Mouse (Mus musculus): ENCODE results near the gene Dock8. TPM values are rescaled to one million over a fixed set of nuclear protein-coding genes. Genes with fewer than 3 reads are reported as not detected.
"Not testable (repeated sequence)": the region's sequence is repeated elsewhere in the genome, so short reads cannot be mapped to it uniquely, and the experiment has no call there.

The Dock8 gene
- polyA plus RNA-seq, 1 experiment from 2014 or later = 0.54 TPM

DNA sequence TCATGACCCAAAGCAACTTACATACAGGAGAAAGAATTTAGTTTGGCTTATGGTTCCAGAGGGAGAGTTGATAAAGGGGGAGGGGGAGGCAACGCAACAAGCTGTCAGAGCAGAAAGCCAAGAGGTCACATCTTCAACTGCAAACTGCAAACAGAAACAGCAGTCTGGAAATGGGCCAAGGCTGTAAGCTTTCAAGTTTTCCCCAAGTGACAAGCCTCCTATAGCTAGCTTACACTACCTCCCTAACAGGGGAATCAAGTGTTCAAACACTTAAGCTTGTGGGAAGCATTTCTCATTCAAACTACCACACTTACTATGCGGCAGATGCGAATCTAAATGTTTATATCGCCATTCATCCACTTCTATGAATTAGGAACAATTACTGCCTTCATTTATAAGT is 4.5 kb downstream of the Dock8 start:
- Histone ChIP-seq H3K4me1 (peaks cover 16% of the 10 kb centered on the region), H3K9ac (no peak overlapping the region), H3K27me3 (peaks cover 49% of the 10 kb centered on the region), H3K27ac (no peak overlapping the region), H3K9me3 (replicated peaks) (no peaks in the 10 kb centered on the region), H3K4me2 (no peak overlapping the region), H3K36me3 (ENCODE audit: poor library complexity, severe bottlenecking) (no peaks in the 10 kb centered on the region), H3K4me3 (no peak overlapping the region)
- no peak; the same call in 1 of the 2 replicates for ATAC-seq
- WGBS = 35% methylated on average over 4 of the region's 4 CpGs

DNA sequence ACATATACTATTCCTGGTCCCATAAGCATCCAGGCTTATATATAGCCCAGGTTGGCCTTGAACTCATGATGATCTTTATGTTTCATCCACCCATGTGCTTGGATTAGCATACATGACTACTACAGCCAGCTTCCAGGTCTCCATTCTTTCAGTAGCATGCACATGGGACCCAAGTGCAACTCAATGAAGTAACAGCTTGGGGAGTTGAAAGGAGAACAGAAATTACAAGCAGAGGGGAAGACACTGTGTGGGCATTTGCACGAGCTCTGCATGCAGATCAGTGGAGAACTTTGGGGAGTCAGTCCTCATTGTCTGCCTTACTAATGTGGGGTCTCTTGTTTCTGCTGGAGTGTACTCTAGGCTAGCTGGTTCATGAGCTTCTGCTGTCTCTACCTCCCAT is 7.4 kb downstream of the Dock8 start:
- 76% methylated on average over 1 of the region's 1 CpGs for WGBS
- peaks cover 8% of the 10 kb centered on the region for H3K4me1 ChIP-seq
- H3K27ac ChIP-seq = no peak overlapping the region
- H3K4me2 ChIP-seq = no peak overlapping the region
- no peaks in the 10 kb centered on the region for H3K36me3 ChIP-seq (ENCODE audit: poor library complexity, severe bottlenecking)
- H3K4me3 ChIP-seq = no peak overlapping the region
- H3K27me3 ChIP-seq = peaks cover 20% of the 10 kb centered on the region
- no peak overlapping the region for H3K9ac ChIP-seq
- no peak for ATAC-seq
- H3K9me3 ChIP-seq (replicated peaks) = no peaks in the 10 kb centered on the region

DNA sequence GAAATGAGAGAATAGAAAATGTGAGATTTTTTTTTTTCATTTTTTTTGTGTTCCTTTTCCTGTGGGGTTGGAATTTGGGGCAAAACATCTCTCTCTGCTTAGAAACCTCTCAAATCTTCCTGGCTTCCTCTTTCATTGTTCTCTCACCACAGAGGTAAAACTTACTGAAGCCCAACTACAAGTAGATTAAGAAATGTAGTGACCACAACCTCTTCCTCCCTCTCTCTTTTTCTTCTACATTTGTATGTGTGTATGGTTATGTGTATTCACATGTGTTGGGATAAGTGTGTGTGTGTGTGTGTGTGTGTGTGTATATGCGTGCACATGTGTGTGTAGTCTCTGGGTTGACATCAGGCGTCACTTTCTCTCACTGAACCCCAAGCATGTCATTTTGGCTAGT is 9.2 kb downstream of the Dock8 start:
- Histone ChIP-seq H3K4me1 (peaks cover 8% of the 10 kb centered on the region), H3K36me3 (ENCODE audit: poor library complexity, severe bottlenecking) (no peaks in the 10 kb centered on the region), H3K27ac (no peak overlapping the region), H3K4me2 (no peak overlapping the region), H3K9ac (no peak overlapping the region), H3K4me3 (no peak overlapping the region), H3K9me3 (replicated peaks) (no peaks in the 10 kb centered on the region), H3K27me3 (peaks cover 6% of the 10 kb centered on the region; the same call in 1 of the 2 replicates)
- 81% methylated on average over 2 of the region's 2 CpGs for WGBS
- ATAC-seq = no peak

DNA sequence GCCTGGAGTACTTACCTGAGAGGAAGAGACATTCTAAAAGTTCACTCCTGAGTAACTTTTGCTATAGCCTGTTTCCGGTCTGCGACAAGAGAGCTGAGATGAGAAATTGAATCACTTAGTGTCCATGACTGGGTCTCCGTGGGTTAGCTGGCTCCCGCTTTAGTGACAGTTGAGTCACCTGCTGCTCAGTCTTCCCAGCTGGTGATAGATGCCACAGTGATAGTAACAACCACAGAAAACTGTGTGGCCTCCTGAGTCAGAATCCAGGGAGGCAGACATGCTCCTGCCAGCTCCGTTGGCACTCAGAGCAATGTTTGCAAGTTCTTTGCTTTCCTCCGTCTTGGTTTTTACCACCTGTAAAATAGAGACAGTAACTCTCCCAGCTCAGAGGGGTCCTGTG is 23.4 kb downstream of the Dock8 start:
- Histone ChIP-seq H3K27me3 (no peaks in the 10 kb centered on the region), H3K4me1 (no peaks in the 10 kb centered on the region), H3K4me3 (no peak overlapping the region), H3K9me3 (replicated peaks) (no peaks in the 10 kb centered on the region), H3K27ac (no peak overlapping the region), H3K4me2 (no peak overlapping the region), H3K36me3 (ENCODE audit: poor library complexity, severe bottlenecking) (no peaks in the 10 kb centered on the region), H3K9ac (no peak overlapping the region)
- 91% methylated on average over 6 of the region's 6 CpGs for WGBS
- ATAC-seq = no peak

DNA sequence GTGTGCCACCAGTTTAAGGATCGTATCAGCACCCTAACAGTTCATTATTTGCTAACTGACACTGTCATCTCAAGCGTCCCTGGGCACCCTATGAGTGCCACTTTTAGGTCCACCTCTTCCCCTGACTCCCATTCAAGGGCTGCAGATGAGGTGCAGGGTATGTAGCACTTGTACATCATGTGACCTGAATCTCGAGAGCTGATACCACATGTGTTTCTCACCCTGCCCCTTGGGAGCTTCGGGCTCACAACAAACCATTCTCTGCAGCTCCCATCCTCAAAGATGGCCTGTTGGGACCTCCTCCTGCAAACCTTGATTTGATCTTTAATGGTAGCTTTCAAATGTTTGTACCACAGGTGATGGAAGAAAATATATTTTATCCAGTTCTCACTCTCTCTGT is 32.4 kb downstream of the Dock8 start:
- no peak overlapping the region for H3K27ac ChIP-seq
- WGBS = 79% methylated on average over 4 of the region's 4 CpGs
- no peaks in the 10 kb centered on the region for H3K27me3 ChIP-seq
- H3K36me3 ChIP-seq (ENCODE audit: poor library complexity, severe bottlenecking) = no peaks in the 10 kb centered on the region
- no peaks in the 10 kb centered on the region for H3K4me1 ChIP-seq
- no peak overlapping the region for H3K4me3 ChIP-seq
- no peak overlapping the region for H3K9ac ChIP-seq
- H3K9me3 ChIP-seq (replicated peaks) = no peaks in the 10 kb centered on the region
- ATAC-seq = no peak
- no peak overlapping the region for H3K4me2 ChIP-seq

DNA sequence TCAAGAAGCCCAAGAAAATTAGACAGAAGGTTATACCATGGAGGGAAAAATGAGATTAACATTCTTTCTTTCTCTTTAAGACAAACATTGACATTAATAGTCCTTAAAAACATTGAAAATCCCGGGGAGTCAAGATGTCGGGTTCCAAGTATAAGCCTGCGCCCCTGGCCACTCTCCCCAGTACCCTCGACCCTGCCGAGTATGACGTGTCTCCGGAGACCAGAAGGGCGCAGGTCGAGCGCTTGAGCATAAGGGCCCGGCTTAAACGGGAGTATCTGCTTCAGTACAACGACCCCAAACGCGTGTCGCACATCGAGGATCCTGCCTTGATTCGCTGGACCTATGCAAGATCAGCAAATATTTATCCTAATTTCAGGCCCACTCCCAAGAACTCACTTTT is 33.7 kb downstream of the Dock8 start:
- not testable (repeated sequence) for H3K27ac ChIP-seq; H3K9me3 ChIP-seq (replicated peaks); ATAC-seq; H3K36me3 ChIP-seq (ENCODE audit: poor library complexity, severe bottlenecking); H3K4me2 ChIP-seq; H3K9ac ChIP-seq; H3K4me3 ChIP-seq; H3K27me3 ChIP-seq; H3K4me1 ChIP-seq
- WGBS = 92% methylated on average over 8 of the region's 18 CpGs

DNA sequence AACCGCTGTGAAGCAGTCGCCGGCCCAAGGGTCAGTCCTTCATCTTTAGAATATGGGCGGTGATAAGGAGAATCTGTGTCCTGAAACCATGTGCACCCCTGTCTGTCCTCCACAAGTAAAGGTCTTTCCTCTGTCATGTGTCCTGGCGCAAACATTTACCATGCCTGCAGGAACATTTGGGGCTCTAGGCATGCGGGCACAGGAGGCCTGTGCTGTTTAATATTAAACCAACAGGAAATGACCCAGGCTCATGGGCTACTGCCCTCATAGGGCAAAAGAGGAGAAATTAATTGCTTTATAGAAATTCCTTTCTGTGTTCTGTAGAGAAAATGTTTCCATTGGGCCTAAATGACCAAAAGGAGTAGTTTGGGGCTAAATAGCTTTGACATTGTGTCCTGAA is 36.5 kb downstream of the Dock8 start:
- H3K27me3 ChIP-seq = no peaks in the 10 kb centered on the region
- no peak overlapping the region for H3K4me3 ChIP-seq
- no peak overlapping the region for H3K27ac ChIP-seq
- H3K9me3 ChIP-seq (replicated peaks) = no peaks in the 10 kb centered on the region
- no peaks in the 10 kb centered on the region for H3K4me1 ChIP-seq
- H3K9ac ChIP-seq = no peak overlapping the region
- no peak for ATAC-seq
- H3K36me3 ChIP-seq (ENCODE audit: poor library complexity, severe bottlenecking) = no peaks in the 10 kb centered on the region
- 94% methylated on average over 6 of the region's 6 CpGs for WGBS
- no peak overlapping the region for H3K4me2 ChIP-seq

DNA sequence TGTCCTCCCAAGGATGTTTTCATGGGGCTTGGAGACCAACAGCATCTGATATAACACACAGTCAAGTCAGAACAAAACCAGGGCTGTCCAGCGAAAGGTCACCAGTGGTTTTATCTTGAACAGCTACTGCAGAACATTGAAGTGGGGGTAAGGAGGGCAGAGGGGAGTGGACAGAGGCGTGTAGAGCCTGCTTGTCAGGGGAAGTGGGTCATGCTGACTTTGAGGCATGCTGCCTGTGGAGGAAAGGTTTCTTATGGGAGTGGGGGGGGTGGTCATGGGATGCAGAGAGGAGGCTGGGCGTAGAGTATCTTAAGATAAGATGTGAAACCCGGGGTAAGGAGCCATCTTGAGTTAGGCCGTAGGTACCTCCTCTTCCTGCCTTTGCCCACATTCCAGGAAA is 37.5 kb downstream of the Dock8 start:
- Histone ChIP-seq H3K4me2 (no peak overlapping the region), H3K9ac (no peak overlapping the region), H3K36me3 (ENCODE audit: poor library complexity, severe bottlenecking) (no peaks in the 10 kb centered on the region), H3K9me3 (replicated peaks) (no peaks in the 10 kb centered on the region), H3K27ac (no peak overlapping the region), H3K4me3 (no peak overlapping the region), H3K27me3 (no peaks in the 10 kb centered on the region), H3K4me1 (no peaks in the 10 kb centered on the region)
- 86% methylated on average over 5 of the region's 5 CpGs for WGBS
- ATAC-seq = no peak

DNA sequence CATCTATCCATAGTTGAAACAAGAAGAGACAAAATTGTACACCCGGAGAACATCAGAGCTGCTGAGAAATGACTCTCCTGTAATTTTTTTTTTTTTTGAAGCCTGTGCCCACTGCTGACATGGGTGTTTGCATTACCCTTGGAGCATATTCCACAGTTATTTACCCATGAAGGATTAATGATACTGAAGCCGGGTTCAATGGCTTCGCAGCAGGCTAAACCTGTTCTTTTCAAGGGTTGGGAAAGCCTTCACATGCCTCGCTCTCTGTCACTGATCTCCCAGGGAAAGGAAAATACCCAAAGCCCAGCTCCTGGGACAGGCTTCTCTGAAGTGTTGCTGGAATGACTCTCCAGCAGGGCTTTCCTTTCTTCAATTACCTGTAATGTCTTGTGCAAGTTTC is 37.9 kb downstream of the Dock8 start:
- Histone ChIP-seq H3K27ac (no peak overlapping the region), H3K27me3 (no peaks in the 10 kb centered on the region), H3K9ac (no peak overlapping the region), H3K9me3 (replicated peaks) (no peaks in the 10 kb centered on the region), H3K36me3 (ENCODE audit: poor library complexity, severe bottlenecking) (no peaks in the 10 kb centered on the region), H3K4me3 (no peak overlapping the region), H3K4me2 (no peak overlapping the region), H3K4me1 (no peaks in the 10 kb centered on the region)
- WGBS = 82% methylated on average over 4 of the region's 4 CpGs
- no peak for ATAC-seq

DNA sequence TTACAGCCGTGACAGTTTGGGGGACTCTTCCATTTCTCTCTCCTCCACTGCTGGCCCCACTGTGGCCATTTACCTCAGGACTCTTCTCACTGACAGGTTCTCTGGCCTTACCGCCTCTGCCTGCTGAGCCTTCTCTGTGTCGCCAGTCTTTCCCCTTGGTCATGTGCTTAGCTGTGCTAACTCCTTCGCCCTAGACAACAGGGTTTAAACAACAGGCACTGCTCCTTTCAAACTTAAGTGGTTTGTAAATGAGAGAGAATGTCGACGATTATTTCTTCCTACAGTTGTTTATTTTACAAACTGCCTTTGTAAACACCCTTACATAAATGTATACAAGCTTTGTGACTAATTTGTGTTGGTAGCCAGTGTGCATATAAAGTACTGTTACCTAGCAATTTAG is 39.0 kb downstream of the Dock8 start:
- no peaks in the 10 kb centered on the region for H3K9me3 ChIP-seq (replicated peaks)
- H3K36me3 ChIP-seq (ENCODE audit: poor library complexity, severe bottlenecking) = no peaks in the 10 kb centered on the region
- H3K9ac ChIP-seq = no peak overlapping the region
- WGBS = 43% methylated on average over 6 of the region's 6 CpGs
- no peaks in the 10 kb centered on the region for H3K27me3 ChIP-seq
- H3K4me3 ChIP-seq = no peak overlapping the region
- H3K4me2 ChIP-seq = no peak overlapping the region
- no peak overlapping the region for H3K27ac ChIP-seq
- no peak for ATAC-seq
- no peaks in the 10 kb centered on the region for H3K4me1 ChIP-seq

DNA sequence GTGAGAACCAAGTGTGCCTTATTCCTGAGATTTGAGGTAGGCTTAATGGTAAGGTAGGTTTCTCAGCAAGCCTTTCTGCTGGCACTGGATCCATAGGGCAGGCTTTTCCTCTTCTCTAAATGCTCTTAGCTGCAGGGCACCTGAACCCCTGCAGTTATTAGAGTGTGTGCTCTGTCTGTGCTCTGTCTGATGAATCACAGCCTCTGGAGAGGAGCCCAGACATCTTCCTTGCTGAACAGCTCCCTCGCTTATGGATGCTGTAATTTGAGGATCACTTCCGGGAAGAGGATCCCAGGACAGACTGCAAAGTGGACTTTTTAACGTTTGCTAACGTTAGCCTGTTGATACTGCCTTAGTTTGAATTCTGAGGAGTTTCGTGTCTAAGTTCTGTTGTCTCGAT is 41.9 kb downstream of the Dock8 start:
- Histone ChIP-seq H3K27ac (no peak overlapping the region), H3K9me3 (replicated peaks) (no peaks in the 10 kb centered on the region), H3K36me3 (ENCODE audit: poor library complexity, severe bottlenecking) (no peaks in the 10 kb centered on the region), H3K4me3 (no peak overlapping the region), H3K4me1 (no peaks in the 10 kb centered on the region), H3K9ac (no peak overlapping the region), H3K4me2 (no peak overlapping the region), H3K27me3 (no peaks in the 10 kb centered on the region)
- ATAC-seq = no peak
- WGBS = 71% methylated on average over 6 of the region's 6 CpGs

DNA sequence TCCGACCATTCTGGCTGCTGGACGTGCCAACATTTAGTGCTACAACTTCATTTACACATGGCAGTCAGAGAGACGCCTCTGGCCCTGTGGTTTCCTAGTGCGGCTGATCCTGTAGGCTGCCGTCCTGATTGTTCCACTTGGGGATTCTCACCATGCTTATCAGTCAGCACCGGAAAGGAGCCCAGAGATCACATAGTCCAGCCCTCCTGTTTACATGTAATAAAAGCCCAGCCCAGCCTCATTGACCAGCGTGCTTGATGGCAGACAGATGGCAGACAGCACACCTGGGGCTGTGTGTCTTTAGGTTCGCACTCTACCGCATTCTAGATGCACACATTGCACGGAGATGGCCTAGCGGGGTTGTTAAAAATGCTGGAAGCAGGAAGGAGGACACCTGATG is 43.6 kb downstream of the Dock8 start:
- ATAC-seq = no peak
- Histone ChIP-seq H3K27me3 (no peaks in the 10 kb centered on the region), H3K4me2 (no peak overlapping the region), H3K27ac (no peak overlapping the region), H3K9me3 (replicated peaks) (no peaks in the 10 kb centered on the region), H3K4me3 (no peak overlapping the region), H3K9ac (no peak overlapping the region), H3K4me1 (no peaks in the 10 kb centered on the region), H3K36me3 (ENCODE audit: poor library complexity, severe bottlenecking) (no peaks in the 10 kb centered on the region)
- 92% methylated on average over 11 of the region's 11 CpGs for WGBS

DNA sequence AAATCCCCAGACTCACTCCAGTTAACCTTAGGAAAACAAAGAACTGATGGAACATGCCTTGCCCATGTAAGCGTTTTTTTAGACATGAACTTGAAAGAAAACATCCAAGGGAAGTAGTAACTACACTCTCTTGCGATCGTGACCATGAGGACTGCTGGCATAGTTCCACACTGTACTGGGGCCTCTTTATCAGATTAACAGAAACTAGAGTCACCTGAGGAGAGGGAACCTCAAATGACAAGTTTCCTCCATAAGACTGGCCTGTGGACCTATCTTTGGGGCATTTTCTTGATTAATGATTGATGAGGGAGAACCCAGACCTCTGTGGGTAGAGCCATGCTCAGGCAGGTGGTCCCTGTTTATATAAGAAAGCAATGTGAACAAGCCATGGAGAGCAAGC is 44.7 kb downstream of the Dock8 start:
- no peaks in the 10 kb centered on the region for H3K4me1 ChIP-seq
- no peak overlapping the region for H3K4me3 ChIP-seq
- H3K9ac ChIP-seq = no peak overlapping the region
- H3K27ac ChIP-seq = no peak overlapping the region
- H3K9me3 ChIP-seq (replicated peaks) = no peaks in the 10 kb centered on the region
- ATAC-seq = no peak
- no peaks in the 10 kb centered on the region for H3K36me3 ChIP-seq (ENCODE audit: poor library complexity, severe bottlenecking)
- 90% methylated on average over 3 of the region's 3 CpGs for WGBS
- H3K4me2 ChIP-seq = no peak overlapping the region
- no peaks in the 10 kb centered on the region for H3K27me3 ChIP-seq
